Mouse (Mus musculus) c-Kit-positive CD71-negative TER-119-negative erythroid progenitor cells, embryonic 14.5 days (primary cell): ENCODE measurements around the gene Bhlha15.

ENCODE experiments used
- DNase-seq: peaks from one replicate; pipeline ENCODE4 v3.0.0-alpha.2; 2013; ENCODE audit warnings: low read depth

The Bhlha15 gene

GRCm38 (mm10) chr5:144189950-144190583 is at the start of gene Bhlha15:
TSS of gene Bhlha15 (plus strand) at chr5:144190286.
- peak; percentile 46 for DNase-seq

DNA sequence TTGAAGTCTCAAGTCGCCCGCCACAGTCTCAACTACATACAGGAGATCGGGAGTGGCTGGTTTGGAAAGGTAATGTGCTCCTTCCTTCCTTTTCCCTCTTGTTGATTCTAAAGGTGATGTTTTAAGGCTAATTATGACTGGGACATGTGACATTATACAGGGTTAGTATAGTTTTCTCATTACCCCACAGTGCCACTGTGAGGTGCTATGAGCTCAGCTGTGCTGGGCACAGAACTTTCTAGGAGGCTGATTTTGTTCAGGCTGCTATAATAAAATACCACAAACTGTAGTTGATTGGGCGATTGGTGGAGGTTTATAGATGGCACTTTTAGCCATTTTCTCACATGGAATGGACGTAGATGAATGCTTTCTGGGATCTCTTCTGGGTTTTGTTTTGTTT is 46.6 kb upstream of the Bhlha15 start:
- DNase-seq = no peak

- no peak for DNase-seq
Observed at GRCm38 (mm10) chr5:144146898-144147297, 43.2 kb upstream of the Bhlha15 start.

- DNase-seq = no peak
Observed at GRCm38 (mm10) chr5:144149530-144149929, 40.6 kb upstream of the Bhlha15 start.

DNA sequence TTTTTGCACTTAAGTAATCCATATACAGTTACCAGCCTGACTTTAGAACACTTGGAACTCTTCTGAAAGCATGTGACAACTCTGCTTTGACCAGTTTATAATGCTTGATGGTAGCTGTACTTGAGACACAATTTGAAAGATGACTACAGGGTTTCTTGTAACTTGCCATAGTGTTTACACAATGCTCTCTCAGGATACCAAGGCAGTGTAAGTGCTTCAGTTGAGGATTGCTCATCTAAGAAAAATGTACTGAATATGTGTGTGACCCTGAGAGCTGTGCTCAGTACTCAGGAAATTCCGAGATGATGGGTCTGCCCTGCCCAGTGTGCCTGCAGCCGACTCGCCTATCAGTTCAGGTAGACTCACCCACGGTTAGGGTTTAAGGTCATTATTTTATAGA is 38.8 kb upstream of the Bhlha15 start:
- no peak for DNase-seq

- peak; percentile 80 for DNase-seq
Observed at GRCm38 (mm10) chr5:144154528-144154927, 35.6 kb upstream of the Bhlha15 start.

- no peak for DNase-seq
Observed at GRCm38 (mm10) chr5:144158604-144159003, 31.5 kb upstream of the Bhlha15 start.

- no peak for DNase-seq
Observed at GRCm38 (mm10) chr5:144159137-144159536, 30.9 kb upstream of the Bhlha15 start.

DNA sequence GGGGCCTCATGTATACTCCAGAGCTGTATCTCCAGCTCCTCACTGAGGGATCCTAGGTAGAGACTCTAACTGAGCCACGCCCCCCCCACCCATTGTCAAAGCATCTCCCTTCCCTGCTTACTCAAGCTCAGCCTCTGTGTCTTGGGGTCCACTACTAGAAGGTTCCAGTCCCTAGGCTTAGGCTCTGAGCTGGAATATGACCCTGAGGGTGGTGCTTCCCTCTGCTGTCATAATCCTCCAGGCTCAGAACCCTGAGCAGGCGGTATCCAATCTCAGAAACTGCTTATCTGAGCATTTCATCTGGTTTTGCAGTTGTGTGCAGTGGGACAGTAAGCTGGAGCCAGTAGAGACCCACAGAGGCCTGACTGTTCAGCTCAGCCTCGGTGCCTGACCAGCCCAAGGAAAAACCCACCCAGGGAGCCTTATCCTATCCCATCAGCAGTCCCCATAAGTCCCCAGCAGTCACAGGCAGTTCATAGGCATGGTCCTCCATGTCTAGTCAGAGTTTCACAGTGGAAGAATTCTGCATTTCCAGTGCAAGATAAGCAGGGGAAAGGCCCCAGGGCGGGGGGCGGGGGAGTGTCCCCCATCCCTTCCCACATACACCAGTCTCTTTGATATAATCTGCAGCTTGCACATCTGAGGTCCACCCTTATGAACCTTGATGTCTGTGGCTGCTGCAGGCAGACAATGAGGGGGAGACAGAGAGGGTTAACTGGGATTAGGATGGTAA is 27.8 kb upstream of the Bhlha15 start:
- DNase-seq = no peak

DNA sequence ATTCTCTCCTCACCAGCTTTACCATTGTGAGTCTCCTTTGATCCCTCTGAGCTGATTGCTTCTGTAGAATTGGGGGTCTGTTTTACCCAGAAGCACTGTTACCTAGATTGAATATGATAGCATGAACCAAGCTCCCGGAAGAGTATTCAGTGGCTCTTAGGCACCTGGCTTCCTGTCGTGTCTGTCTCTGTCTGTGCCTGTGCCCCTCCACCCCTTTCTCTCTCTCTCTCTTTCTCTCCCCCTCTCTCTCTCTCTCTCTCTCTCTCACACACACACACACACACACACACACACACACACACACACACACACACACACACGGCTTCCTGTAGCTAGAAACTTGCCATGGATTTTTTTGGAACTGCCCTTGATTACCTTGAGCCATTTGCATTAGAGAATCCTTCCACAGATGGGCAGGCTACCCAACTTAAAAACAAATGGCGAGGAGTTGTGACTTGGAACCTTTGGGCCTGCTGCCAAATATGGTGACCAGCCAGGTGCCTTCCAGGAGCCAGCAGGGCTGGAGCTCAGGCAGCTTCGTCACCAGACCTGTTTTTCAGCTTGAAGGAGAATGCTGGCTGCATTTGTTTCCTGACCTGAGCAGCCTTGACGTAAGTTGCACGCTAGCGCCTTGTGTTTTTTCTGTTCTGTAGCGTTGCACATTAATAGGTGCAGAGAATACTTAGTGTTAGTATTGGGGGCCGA is 27.1 kb upstream of the Bhlha15 start:
- no peak for DNase-seq

GRCm38 (mm10) chr5:144165756-144166155 is 24.3 kb upstream of the Bhlha15 start:
- no peak for DNase-seq

DNA sequence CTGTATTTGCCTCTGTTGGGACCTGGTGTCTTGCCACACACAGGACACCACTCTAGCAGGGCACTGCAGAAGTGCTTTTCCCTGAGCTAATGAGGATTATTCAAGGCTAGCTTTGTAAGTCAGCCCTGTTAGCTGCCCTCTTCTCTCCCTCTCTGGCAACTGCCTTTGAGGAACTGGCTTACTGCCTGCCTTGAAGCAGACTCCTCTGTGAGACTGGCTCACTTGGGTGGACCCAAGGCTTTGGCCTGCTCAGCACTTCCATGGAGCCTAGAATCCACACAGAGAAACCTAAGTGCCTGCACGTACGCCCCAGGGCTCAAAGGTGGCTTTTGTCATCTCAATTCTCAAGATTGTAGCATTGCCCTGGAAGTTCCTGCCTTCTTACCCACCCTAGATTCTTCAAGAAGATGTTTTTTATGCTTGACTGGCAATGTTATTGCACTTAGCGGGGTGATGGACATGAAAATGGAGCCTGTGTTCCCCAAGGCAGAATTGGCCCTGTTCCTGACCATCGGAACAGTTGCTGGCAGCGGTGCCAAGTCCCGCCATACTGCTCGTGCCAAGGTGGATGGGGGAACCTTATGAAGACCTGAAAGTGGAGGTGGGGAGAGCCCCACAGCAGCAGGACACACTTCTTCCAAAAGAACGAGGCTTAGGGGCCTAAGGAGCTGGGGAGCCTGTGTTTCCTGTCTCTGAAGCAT is 20.7 kb upstream of the Bhlha15 start:
- no peak for DNase-seq

- DNase-seq = no peak
Observed at GRCm38 (mm10) chr5:144173648-144174047, 16.4 kb upstream of the Bhlha15 start.

- no peak for DNase-seq
Observed at GRCm38 (mm10) chr5:144178216-144178615, 11.9 kb upstream of the Bhlha15 start.

GRCm38 (mm10) chr5:144181249-144181648 is 8.8 kb upstream of the Bhlha15 start:
- DNase-seq = peak; percentile 50

DNA sequence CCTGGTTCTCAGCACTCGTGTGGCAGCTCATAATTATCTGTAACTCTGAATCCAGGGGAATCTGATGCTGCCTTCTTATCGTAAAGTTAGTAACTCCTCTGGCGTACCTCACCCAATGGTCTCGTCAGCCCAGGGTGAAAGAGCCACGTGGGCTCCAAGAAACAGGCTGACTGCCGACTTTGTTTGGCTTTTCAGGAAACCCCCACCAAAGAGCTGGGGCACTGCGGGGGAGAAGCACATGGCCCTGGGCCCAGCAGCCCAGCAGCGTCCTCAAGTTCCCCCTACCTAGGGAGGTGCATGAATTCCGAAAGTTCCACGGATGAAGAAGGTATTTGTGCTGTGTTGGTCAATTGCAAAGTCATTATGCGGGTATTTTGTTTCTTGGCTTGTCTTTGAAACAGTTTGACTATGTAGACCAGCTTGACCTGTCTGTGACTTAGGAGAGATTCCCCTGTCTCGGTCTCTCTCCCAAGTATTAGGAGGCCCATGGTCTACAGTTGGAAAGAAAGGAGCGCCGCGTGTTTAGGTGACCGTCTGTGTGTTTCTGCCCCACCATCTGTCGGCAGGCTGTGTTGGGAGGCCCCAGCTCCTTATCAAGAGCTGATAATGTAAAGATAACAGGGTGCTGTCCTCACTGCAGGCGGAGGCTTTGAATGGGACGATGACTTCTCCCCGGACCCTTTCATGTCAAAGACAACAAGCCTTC is 7.4 kb upstream of the Bhlha15 start:
- DNase-seq = no peak

DNA sequence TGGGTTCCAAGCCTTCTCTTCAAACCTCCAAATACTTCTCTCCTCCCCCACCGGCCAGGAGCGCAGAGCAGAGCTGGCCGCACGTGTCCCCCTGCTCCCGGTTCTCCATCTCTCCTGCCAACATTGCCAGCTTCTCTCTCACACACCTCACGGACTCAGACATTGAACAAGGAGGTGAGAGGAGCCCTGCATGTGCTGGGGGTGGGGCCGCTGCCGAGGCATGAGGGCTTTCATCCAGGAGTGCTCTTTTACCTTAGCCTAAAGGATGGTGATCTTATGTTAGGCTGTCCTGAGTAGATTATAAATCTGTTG is 6.9 kb upstream of the Bhlha15 start:
- DNase-seq = no peak

DNA sequence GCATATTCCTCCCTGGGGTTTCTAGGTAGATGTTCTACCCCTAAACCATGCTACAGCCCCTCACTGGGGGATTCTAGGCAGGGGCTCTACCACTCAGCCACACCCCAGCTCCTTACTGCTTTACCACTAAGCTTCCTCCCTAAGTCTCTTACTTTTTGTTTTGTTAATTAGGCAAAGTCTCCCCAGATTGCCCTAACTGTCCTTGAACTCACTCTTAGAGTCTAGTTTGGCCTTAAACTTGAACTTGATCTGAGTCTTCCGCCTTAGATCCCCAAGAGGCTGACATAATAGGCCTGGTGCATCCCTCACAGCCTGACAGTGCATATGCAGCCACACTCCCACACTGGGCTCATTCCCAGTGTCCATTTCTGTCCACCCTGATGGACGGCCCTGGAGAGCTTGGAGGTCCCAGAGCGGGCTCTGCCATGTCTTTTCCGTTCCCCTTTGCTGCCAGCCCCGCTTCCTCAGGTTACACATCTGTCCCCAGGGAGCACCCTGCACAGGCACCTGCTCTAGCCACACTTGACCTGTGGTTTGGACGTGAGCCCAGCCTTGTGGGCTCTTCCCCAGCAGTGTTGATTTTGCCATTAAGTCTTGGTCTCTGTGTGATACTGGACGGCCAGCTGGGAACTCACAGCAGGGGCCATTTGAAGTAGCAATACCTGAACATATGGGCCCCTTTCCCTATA is 6.3 kb upstream of the Bhlha15 start:
- no peak for DNase-seq

- DNase-seq = no peak
Observed at GRCm38 (mm10) chr5:144184350-144185045, 5.6 kb upstream of the Bhlha15 start.

- no peak for DNase-seq
Observed at GRCm38 (mm10) chr5:144188422-144188821, 1.7 kb upstream of the Bhlha15 start.

GRCm38 (mm10) chr5:144189327-144189726 is 759 bp upstream of the Bhlha15 start:
- no peak for DNase-seq
